ENCODE assay signal across 8 mouse cellular contexts in the genomic region with DNA sequence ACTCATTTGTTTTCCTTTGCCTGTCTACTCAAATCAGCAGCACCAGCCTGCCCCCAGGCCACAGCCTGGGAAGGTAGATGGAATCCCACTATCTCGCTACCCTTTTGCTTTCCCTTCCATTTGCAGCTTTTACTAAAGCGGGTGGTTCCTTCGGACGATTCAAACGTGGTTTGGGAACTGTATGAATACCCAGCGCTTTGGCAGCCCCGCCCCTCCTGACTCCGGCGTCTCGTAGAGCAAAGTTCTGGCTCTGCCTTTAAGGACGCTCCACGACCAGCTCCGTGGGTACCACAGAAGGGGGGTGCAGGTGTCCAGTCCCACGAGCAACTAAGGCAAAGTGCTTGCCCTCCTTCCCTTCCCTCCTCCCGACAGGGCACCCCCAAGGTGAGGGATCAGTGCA. TPM values are rescaled to one million over a fixed set of nuclear protein-coding genes. Genes with fewer than 3 reads are reported as not detected.
DNase-seq lines count a peak whose midpoint lies in the region; ATAC-seq and TF ChIP-seq lines count a peak whose summit lies in the region.
"Not testable (repeated sequence)": the region's sequence is repeated elsewhere in the genome, so short reads cannot be mapped to it uniquely, and the experiment has no call there.

No protein-coding gene starts in this region.

- H3K79me2 ChIP-seq in heart, adult 2 months (replicated peaks; ENCODE audit: control insufficient read depth, insufficient read depth, low read length): not testable (repeated sequence)

- intact Hi-C loops in heart, adult 2 months (cut with DNase I); left cerebral cortex, adult 2 months (cut with DNase I): not testable (repeated sequence)

- not testable (repeated sequence) for H3K27me3 ChIP-seq in embryonic facial prominence, embryonic 12.5 days; heart, adult 2 months (ENCODE audit: control insufficient read depth, insufficient read depth, low read length); intestine, embryonic 14.5 days (replicated peaks; ENCODE audit: control insufficient read depth, insufficient read depth, low read length); lung, embryonic 15.5 days

- H3K9ac ChIP-seq in embryonic facial prominence, embryonic 12.5 days: peak overlapping the region; percentile 53
- H3K9ac ChIP-seq in heart, adult 2 months (ENCODE audit: low read depth, low read length): peak overlapping the region; percentile 51
- H3K9ac ChIP-seq in intestine, embryonic 14.5 days (ENCODE audit: low read length): peak overlapping the region; percentile 35
- H3K9ac ChIP-seq in lung, embryonic 15.5 days: peak overlapping the region; percentile 54

- peak overlapping the region; percentile 65 for H3K4me3 ChIP-seq in embryonic facial prominence, embryonic 12.5 days
- peak overlapping the region; percentile 89 for H3K4me3 ChIP-seq in heart, adult 2 months
- peak overlapping the region; percentile 81 for H3K4me3 ChIP-seq in intestine, embryonic 14.5 days (ENCODE audit: low read depth, low read length)
- peak overlapping the region; percentile 55 for H3K4me3 ChIP-seq in left cerebral cortex, adult 2 months
- H3K4me3 ChIP-seq in lung, embryonic 15.5 days: peak overlapping the region; percentile 85

- not testable (repeated sequence) for ATAC-seq in embryonic facial prominence, embryonic 12.5 days (ENCODE audit: insufficient number of reproducible peaks, insufficient read depth, low FRiP score, low TSS enrichment); lung, embryonic 15.5 days (ENCODE audit: borderline replicate concordance, extremely low read depth, low FRiP score, low TSS enrichment)
- ATAC-seq in intestine, embryonic 14.5 days (replicated peaks; ENCODE audit: low FRiP score, low TSS enrichment, low read depth): 0 out of 2 replicates have a peak, but pooled peaks have one; percentile 6

- TF ChIP-seq POLR2A in heart, adult 2 months (IDR thresholded peaks at IDR 0.05; ENCODE audit: insufficient read depth, low read depth, low read length): not testable (repeated sequence)

- peaks cover 35% of the 10 kb centered on the region for H3K36me3 ChIP-seq in embryonic facial prominence, embryonic 12.5 days
- not testable (repeated sequence) for H3K36me3 ChIP-seq in heart, adult 2 months (ENCODE audit: control insufficient read depth, insufficient read depth, low read length)
- peaks cover 33% of the 10 kb centered on the region for H3K36me3 ChIP-seq in intestine, embryonic 14.5 days (ENCODE audit: control insufficient read depth, insufficient read depth, low read length)
- peaks cover 23% of the 10 kb centered on the region for H3K36me3 ChIP-seq in lung, embryonic 15.5 days

- not testable (repeated sequence) for H3K4me1 ChIP-seq in embryonic facial prominence, embryonic 12.5 days; heart, adult 2 months (ENCODE audit: control insufficient read depth, insufficient read depth, low read length); intestine, embryonic 14.5 days (replicated peaks; ENCODE audit: control insufficient read depth, insufficient read depth, low read length)
- peaks cover 15% of the 10 kb centered on the region for H3K4me1 ChIP-seq in lung, embryonic 15.5 days

- WGBS in embryonic facial prominence, embryonic 12.5 days: under 1% methylated on average over 14 of the region's 15 CpGs
- under 1% methylated on average over 14 of the region's 15 CpGs for WGBS in heart, adult 2 months
- under 1% methylated on average over 14 of the region's 15 CpGs for whole genome bisulfite sequencing in intestine, embryonic 14.5 days
- under 1% methylated on average over 14 of the region's 15 CpGs for WGBS in lung, embryonic 15.5 days

- peak; percentile 47 for DNase-seq in MN1 (ENCODE audit: low spot score)
- DNase-seq in heart, adult 2 months: peak; percentile 37 to 57
- DNase-seq in intestine, embryonic 14.5 days (ENCODE audit: low spot score); left cerebral cortex, adult 2 months (ENCODE audit: extremely low spot score in 1 of 2, low spot score in 2 of 2): not testable (repeated sequence)
- peak; percentile 52 for DNase-seq in naive thymus-derived CD4-positive, alpha-beta T cell, adult 2 months (ENCODE audit: low read depth)
- DNase-seq in urinary bladder, postnatal 14 days (ENCODE audit: low spot score): peak; percentile 31

- H3K4me2 ChIP-seq in embryonic facial prominence, embryonic 12.5 days (replicated peaks): peak overlapping the region; percentile 63
- H3K4me2 ChIP-seq in intestine, embryonic 14.5 days (ENCODE audit: low read length): peak overlapping the region; percentile 63
- H3K4me2 ChIP-seq in lung, embryonic 15.5 days: peak overlapping the region; percentile 80

- not testable (repeated sequence) for H3K9me3 ChIP-seq in embryonic facial prominence, embryonic 12.5 days; intestine, embryonic 14.5 days (ENCODE audit: control insufficient read depth, low read length); lung, embryonic 15.5 days

- peak overlapping the region; percentile 54; the same call in 1 of the 2 replicates for H3K27ac ChIP-seq in embryonic facial prominence, embryonic 12.5 days
- peak overlapping the region; percentile 99 for H3K27ac ChIP-seq in heart, adult 2 months
- H3K27ac ChIP-seq in intestine, embryonic 14.5 days (ENCODE audit: low read depth); lung, embryonic 15.5 days: not testable (repeated sequence)
- H3K27ac ChIP-seq in left cerebral cortex, adult 2 months: peak overlapping the region; percentile 66

- not testable (repeated sequence) for TF ChIP-seq EP300 in heart, adult 2 months (IDR thresholded peaks at IDR 0.05; ENCODE audit: insufficient read depth, low read depth, low read length)

- TF ChIP-seq CTCF in heart, adult 2 months (IDR thresholded peaks at IDR 0.05); left cerebral cortex, adult 2 months (IDR thresholded peaks at IDR 0.05): not testable (repeated sequence)

RNA-seq across cellular contexts. Expression of gene Mcrs1, which starts 0.7 kb away (rescaled TPM):
- 159 and 160 TPM in 2 replicates for polyA plus RNA-seq in embryonic facial prominence, embryonic 12.5 days (2016; fragmentation: Nextera tagmentation; extraction: Ambion mirVana)
- 10 to 100 TPM; 44.2 to 52.3 TPM for total RNA-seq in heart, adult 2 months (2021)
- 62.1 and 67.1 TPM in 2 replicates for polyA plus RNA-seq in heart, adult 2 months (2012; rRNA removed)
- polyA plus RNA-seq in intestine, embryonic 14.5 days (2014; fragmentation: Nextera tagmentation; extraction: Ambion mirVana): 146 and 154 TPM in 2 replicates
- total RNA-seq in left cerebral cortex, adult 2 months (2021): 10 to 100 TPM; 77.3 to 81.0 TPM
- polyA plus RNA-seq in lung, embryonic 15.5 days (2015; fragmentation: Nextera tagmentation; extraction: Ambion mirVana): 141 TPM in 2 replicates

RNA-seq across cellular contexts. Expression of gene Kcnh3, which starts 26.4 kb away (rescaled TPM):
- polyA plus RNA-seq in embryonic facial prominence, embryonic 12.5 days (2016; fragmentation: Nextera tagmentation; extraction: Ambion mirVana): 0.81 and 1.2 TPM in 2 replicates
- under 1 TPM; 0.05 to 0.08 TPM for total RNA-seq in heart, adult 2 months (2021)
- polyA plus RNA-seq in heart, adult 2 months (2012; rRNA removed): 0.23 and 0.37 TPM in 2 replicates
- 0.39 and 0.51 TPM in 2 replicates for polyA plus RNA-seq in intestine, embryonic 14.5 days (2014; fragmentation: Nextera tagmentation; extraction: Ambion mirVana)
- total RNA-seq in left cerebral cortex, adult 2 months (2021): 100 to 1,000 TPM; 174 to 180 TPM
- polyA plus RNA-seq in lung, embryonic 15.5 days (2015; fragmentation: Nextera tagmentation; extraction: Ambion mirVana): 0.65 and 0.79 TPM in 2 replicates

RNA-seq across cellular contexts. Expression of gene Prpf40b, which starts 43.8 kb away (rescaled TPM):
- polyA plus RNA-seq in embryonic facial prominence, embryonic 12.5 days (2016; fragmentation: Nextera tagmentation; extraction: Ambion mirVana): 79.5 and 80.0 TPM in 2 replicates
- total RNA-seq in heart, adult 2 months (2021): 10 to 100 TPM; 18.9 to 23.4 TPM
- polyA plus RNA-seq in heart, adult 2 months (2012; rRNA removed): 39.5 and 39.7 TPM in 2 replicates
- 40.6 and 51.1 TPM in 2 replicates for polyA plus RNA-seq in intestine, embryonic 14.5 days (2014; fragmentation: Nextera tagmentation; extraction: Ambion mirVana)
- 100 to 1,000 TPM; 111 to 119 TPM for total RNA-seq in left cerebral cortex, adult 2 months (2021)
- polyA plus RNA-seq in lung, embryonic 15.5 days (2015; fragmentation: Nextera tagmentation; extraction: Ambion mirVana): 55.1 and 55.3 TPM in 2 replicates

RNA-seq across cellular contexts. Expression of gene Fam186b, which starts 44.6 kb away (rescaled TPM):
- polyA plus RNA-seq in embryonic facial prominence, embryonic 12.5 days (2016; fragmentation: Nextera tagmentation; extraction: Ambion mirVana): 0.09 and 0.32 TPM in 2 replicates
- total RNA-seq in heart, adult 2 months (2021): not detected
- 0.20 TPM in 1 of 2 replicates, not detected in the other for polyA plus RNA-seq in heart, adult 2 months (2012; rRNA removed)
- 0.11 and 0.24 TPM in 2 replicates for polyA plus RNA-seq in intestine, embryonic 14.5 days (2014; fragmentation: Nextera tagmentation; extraction: Ambion mirVana)
- 1 to 10 TPM; 1.3 to 1.8 TPM for total RNA-seq in left cerebral cortex, adult 2 months (2021)
- 0.05 and 0.35 TPM in 2 replicates for polyA plus RNA-seq in lung, embryonic 15.5 days (2015; fragmentation: Nextera tagmentation; extraction: Ambion mirVana)
